Mouse (Mus musculus) MEL (cell line): ENCODE measurements around the gene Cavin2.

Experiments used
- CTCF ChIP-seq, 3 experiments: IDR thresholded peaks in 2 of 3; conservative IDR thresholded peaks in 1 of 3; 2 replicates each; pipeline ENCODE4 v1.5.1; 2011 to 2012; ENCODE audit warnings: low read length in 3 of 3, low read depth in 2 of 3, mild to moderate bottlenecking in 2 of 3, improper control_type of control experiment in 1 of 3, inconsistent platforms in 1 of 3, mixed read lengths in 1 of 3, moderate library complexity in 1 of 3; ENCODE audit not compliant: control insufficient read depth in 1 of 3, insufficient read depth in 1 of 3, poor library complexity in 1 of 3, severe bottlenecking in 1 of 3
- EP300 ChIP-seq, 2 experiments: IDR thresholded peaks; 2 replicates each; pipeline ENCODE4 v1.6.1; 2011; ENCODE audit warnings: improper control_type of control experiment in 2 of 2, low read length in 2 of 2, low read depth in 1 of 2, mild to moderate bottlenecking in 1 of 2
- JUND ChIP-seq: IDR thresholded peaks from 2 replicates; pipeline ENCODE4 v1.6.1; 2011; ENCODE audit warnings: low read depth, mild to moderate bottlenecking, improper control_type of control experiment, low read length
- MAX ChIP-seq: IDR thresholded peaks from 2 replicates; pipeline ENCODE4 v1.6.1; 2011; ENCODE audit warnings: low read length, improper control_type of control experiment
- MAZ ChIP-seq: IDR thresholded peaks from 2 replicates; pipeline ENCODE4 v1.6.1; 2012; ENCODE audit warnings: low read depth, mild to moderate bottlenecking, inconsistent platforms, low read length, improper control_type of control experiment
- NRF1 ChIP-seq: IDR thresholded peaks from 2 replicates; pipeline ENCODE4 v1.6.1; 2014; ENCODE audit warnings: low read depth, mild to moderate bottlenecking, inconsistent platforms, low read length, improper control_type of control experiment, moderate library complexity; ENCODE audit not compliant: poor library complexity, insufficient read depth, severe bottlenecking
- POLR2A ChIP-seq, 2 experiments: IDR thresholded peaks; 2 replicates each; pipeline ENCODE4 v1.6.1; 2011 to 2012; ENCODE audit warnings: low read length in 2 of 2, mild to moderate bottlenecking in 2 of 2, control low read depth in 1 of 2, improper control_type of control experiment in 1 of 2, low read depth in 1 of 2, moderate library complexity in 1 of 2; ENCODE audit not compliant: control insufficient read depth in 1 of 2, insufficient read depth in 1 of 2, poor library complexity in 1 of 2
- POLR2AphosphoS2 ChIP-seq: IDR thresholded peaks from 2 replicates; pipeline ENCODE4 v1.6.1; 2011; ENCODE audit warnings: low read length, improper control_type of control experiment
- RAD21 ChIP-seq: IDR thresholded peaks from 2 replicates; pipeline ENCODE4 v1.6.1; 2011; ENCODE audit warnings: mild to moderate bottlenecking, low read depth, low read length, improper control_type of control experiment
- USF1 ChIP-seq: IDR thresholded peaks from 2 replicates; pipeline ENCODE4 v1.6.1; 2014; ENCODE audit warnings: low read depth, mild to moderate bottlenecking, inconsistent platforms, low read length, improper control_type of control experiment, moderate library complexity

DNA sequence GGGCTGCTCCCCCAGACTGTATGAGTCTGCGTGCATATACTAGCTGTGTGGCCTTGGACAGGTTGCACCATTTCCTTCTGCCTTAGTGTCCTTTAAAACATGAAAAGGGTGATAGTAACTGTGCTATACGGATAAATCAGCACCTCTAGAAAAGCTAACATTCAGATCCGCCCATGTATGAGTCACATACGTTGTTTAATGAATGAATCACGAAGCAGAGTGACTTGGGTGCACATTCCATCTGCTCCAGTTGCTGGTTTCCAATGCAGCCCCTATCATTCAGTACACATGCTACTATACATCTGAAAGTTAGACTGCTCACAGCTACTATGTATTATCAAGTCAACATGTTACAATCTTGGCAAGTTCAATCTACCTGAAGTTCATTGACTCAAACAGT, 38.6 kb upstream of the Cavin2 start:
- TF ChIP-seq POLR2AphosphoS2 (no peak), USF1 (no peak), MAX (no peak), EP300 (IDR thresholded peaks at IDR 0.05; ENCODE audit: low read depth in 1 of 2, low read length in 2 of 2) (no peak), RAD21 (no peak), JUND (no peak), MAZ (no peak), NRF1 (no peak), CTCF (IDR thresholded peaks at IDR 0.05 in 2 of 3, conservative IDR thresholded peaks at IDR 0.05 in 1 of 3; ENCODE audit: control insufficient read depth in 1 of 3, insufficient read depth in 1 of 3, low read depth in 2 of 3, low read length in 3 of 3, poor library complexity in 1 of 3, severe bottlenecking in 1 of 3) (no peak), POLR2A (IDR thresholded peaks at IDR 0.05; ENCODE audit: control insufficient read depth in 1 of 2, insufficient read depth in 1 of 2, low read depth in 1 of 2, low read length in 2 of 2, poor library complexity in 1 of 2) (no peak)
